Mouse (Mus musculus): ENCODE results near the gene Nhs. TPM values are rescaled to one million over a fixed set of nuclear protein-coding genes. Genes with fewer than 3 reads are reported as not detected.

The Nhs gene
- polyA plus RNA-seq, 1 experiment: 0.67 TPM

DNA sequence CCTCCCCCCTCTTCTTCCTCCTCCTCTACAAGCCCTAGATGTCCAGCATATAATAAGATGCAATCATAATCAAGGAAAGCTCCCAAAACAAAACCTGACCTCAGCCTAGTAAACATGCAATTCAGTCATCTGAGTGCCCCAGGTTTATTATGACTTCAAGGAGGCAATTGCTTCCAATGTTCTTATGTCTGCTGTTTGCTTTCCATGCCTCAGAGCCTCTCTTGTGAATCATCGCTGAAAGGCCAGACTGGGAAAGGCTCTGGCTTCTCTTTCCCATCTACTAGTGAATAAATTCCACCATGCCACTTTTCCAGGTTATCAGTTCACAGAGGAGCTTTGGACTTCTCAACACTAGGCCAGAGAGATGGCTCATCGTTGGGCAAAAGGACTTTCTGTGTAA, 114.0 kb downstream of the Nhs start:
- Histone ChIP-seq H3K4me3 (replicated peaks; ENCODE audit: control insufficient read depth, low read depth, low read length) (no peak overlapping the region), H3K27ac (ENCODE audit: control insufficient read depth, insufficient read depth, low read depth, low read length, poor library complexity) (no peak overlapping the region), H3K4me1 (ENCODE audit: control insufficient read depth, insufficient read depth, low read length) (no peaks in the 10 kb centered on the region)
- TF ChIP-seq CTCF (IDR thresholded peaks at IDR 0.05; ENCODE audit: control insufficient read depth, insufficient read depth, low read length): no peak
- no peak for TF ChIP-seq POLR2A (IDR thresholded peaks at IDR 0.05; ENCODE audit: borderline replicate concordance, control insufficient read depth, low read depth, low read length)
- WGBS: 87% methylated on average over 2 of the region's 2 CpGs

DNA sequence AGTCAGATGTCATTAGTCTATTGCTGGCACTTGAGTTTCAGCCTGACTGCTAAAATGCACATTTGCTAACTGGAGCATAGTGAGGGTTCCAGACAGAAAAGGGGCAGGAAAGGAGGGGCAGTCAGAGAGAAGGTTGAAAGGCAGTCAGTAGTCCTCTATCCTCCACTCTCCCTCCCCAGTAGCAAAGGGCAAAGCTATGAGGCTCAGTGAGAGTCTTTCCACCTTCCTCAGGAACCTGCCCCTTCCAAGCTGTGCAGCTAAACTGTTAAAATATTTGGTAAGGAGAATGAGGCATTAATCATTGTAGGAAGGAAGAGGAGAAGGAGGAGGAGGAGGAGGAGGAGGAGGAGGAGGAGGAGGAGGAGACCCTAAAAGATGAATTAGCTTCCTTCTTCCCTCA, 115.4 kb downstream of the Nhs start:
- no peak overlapping the region for H3K27ac ChIP-seq (ENCODE audit: control insufficient read depth, insufficient read depth, low read depth, low read length, poor library complexity)
- TF ChIP-seq POLR2A (IDR thresholded peaks at IDR 0.05; ENCODE audit: borderline replicate concordance, control insufficient read depth, low read depth, low read length): no peak
- no peak for TF ChIP-seq CTCF (IDR thresholded peaks at IDR 0.05; ENCODE audit: control insufficient read depth, insufficient read depth, low read length)
- no peaks in the 10 kb centered on the region for H3K4me1 ChIP-seq (ENCODE audit: control insufficient read depth, insufficient read depth, low read length)
- H3K4me3 ChIP-seq (replicated peaks; ENCODE audit: control insufficient read depth, low read depth, low read length): no peak overlapping the region

DNA sequence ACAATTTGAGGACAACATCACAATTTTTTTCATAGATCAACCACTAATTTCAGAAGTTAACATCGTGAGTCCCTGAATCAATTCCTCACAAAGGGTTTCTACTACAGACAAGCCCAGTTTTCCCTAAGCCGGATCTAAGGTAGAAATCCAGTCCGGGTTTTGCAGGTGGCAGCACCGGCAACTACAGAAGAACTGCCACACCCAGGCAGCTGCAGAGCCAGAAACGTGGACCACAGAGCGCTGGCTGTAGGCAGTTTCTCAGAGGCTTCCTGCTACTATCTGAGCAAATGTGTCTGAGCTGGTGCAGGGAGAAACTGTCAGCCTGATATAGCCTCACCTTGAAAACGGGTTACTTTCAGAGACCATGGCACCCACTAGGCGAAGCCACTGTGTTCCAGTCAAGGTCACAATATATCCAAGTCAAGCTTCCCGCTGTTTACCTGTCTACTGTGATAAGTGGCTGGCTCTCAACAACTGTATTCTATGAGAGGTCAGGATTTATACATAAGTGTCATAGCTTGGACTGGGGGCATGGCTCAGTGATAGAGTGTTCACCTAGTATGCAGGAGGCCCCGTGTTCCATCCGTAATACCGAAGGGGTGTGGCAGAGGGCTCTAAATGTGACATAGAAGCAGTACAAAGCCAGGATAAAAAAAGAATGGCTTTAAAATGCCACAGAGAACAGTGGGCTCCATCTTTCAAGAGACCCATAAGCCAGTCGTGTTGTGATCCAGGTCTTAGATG, 134.1 kb downstream of the Nhs start:
- no peak overlapping the region for H3K4me3 ChIP-seq (replicated peaks; ENCODE audit: control insufficient read depth, low read depth, low read length)
- 34% methylated on average over 13 of the region's 13 CpGs for WGBS

DNA sequence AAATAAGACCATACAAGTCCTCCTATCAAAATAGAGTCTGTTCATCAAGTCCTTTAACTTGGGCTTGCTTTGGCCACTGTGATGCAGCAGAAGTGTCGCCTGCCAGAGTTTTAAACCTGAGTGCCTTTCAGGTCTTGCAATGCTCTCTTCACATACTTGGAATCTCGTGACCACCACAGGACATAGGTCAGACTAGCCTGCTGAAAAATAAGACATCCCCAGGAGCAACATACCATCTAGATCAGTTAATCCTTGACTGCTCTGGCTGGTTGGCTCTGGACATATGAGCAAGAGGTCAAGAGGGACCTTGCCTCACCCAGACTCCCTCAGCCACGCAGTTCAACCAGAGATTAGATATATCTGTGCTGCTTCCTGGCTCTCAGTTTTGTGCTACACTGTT, 137.8 kb downstream of the Nhs start:
- H3K4me1 ChIP-seq (ENCODE audit: control insufficient read depth, insufficient read depth, low read length): no peaks in the 10 kb centered on the region
- no peak overlapping the region for H3K27ac ChIP-seq (ENCODE audit: control insufficient read depth, insufficient read depth, low read depth, low read length, poor library complexity)
- TF ChIP-seq POLR2A (IDR thresholded peaks at IDR 0.05; ENCODE audit: borderline replicate concordance, control insufficient read depth, low read depth, low read length) (no peak), CTCF (IDR thresholded peaks at IDR 0.05; ENCODE audit: control insufficient read depth, insufficient read depth, low read length) (no peak)
- 62% methylated on average over 3 of the region's 3 CpGs for WGBS
- no peak overlapping the region for H3K4me3 ChIP-seq (replicated peaks; ENCODE audit: control insufficient read depth, low read depth, low read length)

More for the DNA sequence above, 134.1 kb downstream of the Nhs start:
- Histone ChIP-seq H3K4me1 (ENCODE audit: control insufficient read depth, insufficient read depth, low read length) (no peaks in the 10 kb centered on the region), H3K27ac (ENCODE audit: control insufficient read depth, insufficient read depth, low read depth, low read length, poor library complexity) (no peak overlapping the region)
- no peak for TF ChIP-seq POLR2A (IDR thresholded peaks at IDR 0.05; ENCODE audit: borderline replicate concordance, control insufficient read depth, low read depth, low read length)
- no peak for TF ChIP-seq CTCF (IDR thresholded peaks at IDR 0.05; ENCODE audit: control insufficient read depth, insufficient read depth, low read length)

DNA sequence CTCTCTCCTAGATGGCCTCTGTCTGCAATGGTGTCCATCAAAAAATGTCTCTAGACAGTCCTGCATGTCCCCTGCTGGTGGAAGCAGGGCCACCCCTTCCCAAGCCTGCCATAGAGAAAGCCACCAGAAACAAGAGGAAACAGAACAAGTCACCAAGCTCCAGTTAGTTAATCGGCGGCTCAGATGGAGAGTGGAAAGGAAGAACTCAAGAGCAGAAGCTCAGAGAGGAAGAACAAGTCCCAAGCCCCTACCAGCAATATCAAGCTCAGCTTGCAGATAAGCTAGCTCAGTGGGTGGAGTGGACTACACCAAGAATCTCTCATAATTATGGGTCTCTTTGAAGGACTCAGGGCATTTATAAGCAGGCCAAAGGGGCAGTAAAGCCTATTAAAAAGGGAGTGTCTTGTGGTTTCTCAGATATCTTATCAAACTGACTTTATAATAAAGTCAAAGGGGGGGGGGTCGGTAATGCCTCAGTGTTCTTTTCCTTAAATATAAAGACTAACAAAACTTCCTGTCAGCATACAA, 139.4 kb downstream of the Nhs start:
- Histone ChIP-seq H3K4me1 (ENCODE audit: control insufficient read depth, insufficient read depth, low read length) (no peaks in the 10 kb centered on the region), H3K4me3 (replicated peaks; ENCODE audit: control insufficient read depth, low read depth, low read length) (no peak overlapping the region), H3K27ac (ENCODE audit: control insufficient read depth, insufficient read depth, low read depth, low read length, poor library complexity) (no peak overlapping the region)
- WGBS: 46% methylated on average over 3 of the region's 3 CpGs
- TF ChIP-seq CTCF (IDR thresholded peaks at IDR 0.05; ENCODE audit: control insufficient read depth, insufficient read depth, low read length) (no peak), POLR2A (IDR thresholded peaks at IDR 0.05; ENCODE audit: borderline replicate concordance, control insufficient read depth, low read depth, low read length) (no peak)

DNA sequence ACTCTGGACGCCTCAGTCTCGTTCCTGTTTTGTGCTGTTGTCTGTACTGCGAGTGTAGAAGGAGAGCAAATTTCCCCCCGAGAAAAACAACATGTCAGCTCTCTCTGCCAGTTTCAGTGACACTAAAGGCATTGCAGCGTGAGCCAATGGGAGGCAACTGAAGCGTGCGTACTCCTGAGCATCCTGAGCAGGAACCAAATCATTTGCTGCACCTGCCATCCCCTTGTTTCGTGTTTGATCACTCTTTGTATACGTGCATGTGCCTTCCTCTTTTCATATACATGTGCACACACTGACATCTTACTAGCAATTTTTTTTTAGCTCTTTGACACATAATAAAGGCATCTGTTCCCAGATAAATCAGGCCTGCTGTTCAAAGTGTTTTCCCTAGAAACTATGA, 142.1 kb downstream of the Nhs start:
- no peak overlapping the region for H3K27ac ChIP-seq (ENCODE audit: control insufficient read depth, insufficient read depth, low read depth, low read length, poor library complexity)
- no peaks in the 10 kb centered on the region for H3K4me1 ChIP-seq (ENCODE audit: control insufficient read depth, insufficient read depth, low read length)
- no peak for TF ChIP-seq POLR2A (IDR thresholded peaks at IDR 0.05; ENCODE audit: borderline replicate concordance, control insufficient read depth, low read depth, low read length)
- TF ChIP-seq CTCF (IDR thresholded peaks at IDR 0.05; ENCODE audit: control insufficient read depth, insufficient read depth, low read length): no peak
- no peak overlapping the region for H3K4me3 ChIP-seq (replicated peaks; ENCODE audit: control insufficient read depth, low read depth, low read length)
- WGBS: 74% methylated on average over 9 of the region's 9 CpGs

DNA sequence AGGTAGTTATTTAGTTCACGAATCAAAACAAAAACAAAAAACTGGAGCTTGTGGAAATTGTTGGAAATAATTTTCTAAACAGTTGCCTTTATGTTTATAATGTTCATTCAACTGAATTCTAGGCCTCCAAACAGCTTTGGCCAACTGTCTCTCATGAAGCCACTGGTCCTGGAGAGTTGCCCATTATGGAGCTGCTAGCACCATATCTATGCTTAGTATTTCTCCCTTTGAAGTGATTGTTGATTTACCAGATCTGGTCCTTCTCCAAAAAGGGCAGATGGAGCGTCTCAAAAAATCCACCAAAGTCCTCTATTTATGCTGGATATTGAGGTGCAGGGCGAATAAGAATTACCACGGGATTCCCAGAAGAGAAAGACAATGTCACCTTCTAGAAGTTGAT, 147.0 kb downstream of the Nhs start:
- WGBS: 75% methylated on average over 4 of the region's 4 CpGs
- no peaks in the 10 kb centered on the region for H3K4me1 ChIP-seq (ENCODE audit: control insufficient read depth, insufficient read depth, low read length)
- TF ChIP-seq POLR2A (IDR thresholded peaks at IDR 0.05; ENCODE audit: borderline replicate concordance, control insufficient read depth, low read depth, low read length) (no peak), CTCF (IDR thresholded peaks at IDR 0.05; ENCODE audit: control insufficient read depth, insufficient read depth, low read length) (no peak)

DNA sequence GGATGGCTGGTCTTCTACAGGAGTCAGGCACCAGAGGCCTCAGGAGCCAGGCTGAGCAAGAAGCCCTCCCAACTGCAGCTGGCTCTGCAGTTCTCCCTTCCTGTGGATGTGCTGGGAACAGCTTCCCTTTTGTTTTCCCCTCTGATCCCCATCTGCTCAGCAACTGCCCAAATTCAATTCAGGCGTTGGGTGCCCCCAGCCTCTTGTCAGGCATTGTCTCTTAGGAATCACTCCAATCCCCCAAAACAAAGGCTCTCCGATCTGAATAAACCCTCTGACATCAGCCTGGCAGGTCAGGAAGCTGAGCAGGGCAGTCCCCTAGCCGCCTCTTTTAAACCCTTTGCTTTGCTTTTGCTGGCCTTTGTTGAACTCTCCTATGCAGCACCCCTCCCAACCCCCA, 149.7 kb downstream of the Nhs start:
- 65% methylated on average over 3 of the region's 3 CpGs for WGBS
- TF ChIP-seq CTCF (IDR thresholded peaks at IDR 0.05; ENCODE audit: control insufficient read depth, insufficient read depth, low read length): no peak
- no peak for TF ChIP-seq POLR2A (IDR thresholded peaks at IDR 0.05; ENCODE audit: borderline replicate concordance, control insufficient read depth, low read depth, low read length)
- Histone ChIP-seq H3K4me3 (replicated peaks; ENCODE audit: control insufficient read depth, low read depth, low read length) (no peak overlapping the region), H3K27ac (ENCODE audit: control insufficient read depth, insufficient read depth, low read depth, low read length, poor library complexity) (no peak overlapping the region), H3K4me1 (ENCODE audit: control insufficient read depth, insufficient read depth, low read length) (no peaks in the 10 kb centered on the region)

More for the DNA sequence above, 147.0 kb downstream of the Nhs start:
- Histone ChIP-seq H3K27ac (ENCODE audit: control insufficient read depth, insufficient read depth, low read depth, low read length, poor library complexity) (no peak overlapping the region), H3K4me3 (replicated peaks; ENCODE audit: control insufficient read depth, low read depth, low read length) (no peak overlapping the region)

All from bone marrow, adult 2 months (tissue).